Mouse (Mus musculus) heart, adult 10 weeks (tissue): ENCODE data around the gene Nefh. TPM values are rescaled to one million over a fixed set of nuclear protein-coding genes. Genes with fewer than 3 reads are reported as not detected.

Experiments used
- polyA plus RNA-seq: library from polyadenylated mRNA; stranded (reverse); fragments of 350-450 nt; fragmentation: Illumina TruSeq; extraction: RNeasy Lipid Tissue Mini Kit (QIAGEN cat#74804); gene quantifications from one replicate; pipeline ENCODE4 v1.2.3, GENCODE M21; 2014; ENCODE audit warnings: low read depth, low replicate concordance

The Nefh gene
- polyA plus RNA-seq: not detected

DNA sequence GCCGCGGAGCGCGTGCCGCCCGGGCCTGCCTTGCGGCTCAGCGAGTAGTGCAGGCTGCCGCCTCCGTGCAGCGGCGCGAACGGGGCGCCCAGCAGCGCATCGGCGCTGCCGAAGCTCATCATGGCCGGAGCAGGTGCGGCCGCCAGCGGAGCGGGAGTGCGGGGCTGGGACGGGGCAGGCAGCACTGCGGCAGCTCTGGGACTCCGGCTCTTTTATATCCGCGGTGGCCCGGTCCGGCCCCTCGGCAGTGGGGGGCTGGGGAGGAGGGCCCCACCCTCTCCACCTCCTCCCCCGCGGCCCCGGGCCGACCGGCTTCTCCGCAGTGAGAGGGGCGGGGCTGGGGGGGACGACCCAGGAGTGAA lies at the start of gene Nefh:
Gene Nefh (minus strand): TSS at position 252 of the 362 bp plus-strand sequence.

DNA sequence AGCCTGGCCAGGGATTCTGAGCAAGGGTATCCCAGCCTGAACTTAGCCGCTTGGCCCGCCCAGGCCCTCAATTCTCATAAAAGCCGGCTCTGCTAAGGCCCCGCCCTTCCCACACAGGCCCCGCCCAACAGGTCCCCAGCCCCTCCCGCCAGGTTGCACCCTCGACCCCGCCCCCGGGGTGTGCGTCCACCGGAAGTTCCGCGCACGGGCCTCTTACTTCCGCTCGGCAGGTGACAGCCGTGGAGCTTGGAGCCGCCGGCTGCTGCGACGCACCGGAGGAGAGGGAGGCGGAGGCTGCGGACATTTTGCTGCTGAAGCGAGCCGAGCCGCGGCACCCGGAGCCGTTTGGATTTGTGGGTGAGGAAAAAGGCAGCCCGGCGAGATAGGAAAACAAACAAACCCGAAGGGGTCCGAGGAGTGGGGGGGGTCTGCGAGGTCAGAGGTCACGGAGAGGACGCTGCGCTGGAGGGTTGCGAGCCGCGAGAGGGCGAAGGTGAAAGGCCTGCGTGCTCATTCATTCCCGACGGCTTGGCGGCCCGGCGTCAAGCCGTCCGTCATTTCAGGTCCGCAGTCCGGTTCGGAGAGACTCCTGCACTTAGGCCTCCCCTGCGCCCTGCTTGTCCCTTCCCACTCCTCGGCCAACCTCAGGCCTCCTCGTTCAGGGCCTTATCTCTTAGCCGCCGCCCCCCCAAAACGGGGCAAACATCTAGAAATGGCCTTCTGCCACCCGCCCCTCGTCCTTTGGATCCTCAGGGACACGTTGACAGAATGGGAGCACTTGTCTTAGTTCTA lies 39.0 kb upstream of the Nefh start, which contains the start of gene Ap1b1:
Gene Ap1b1 (plus strand): TSS at position 130 of the 792 bp plus-strand sequence.

DNA sequence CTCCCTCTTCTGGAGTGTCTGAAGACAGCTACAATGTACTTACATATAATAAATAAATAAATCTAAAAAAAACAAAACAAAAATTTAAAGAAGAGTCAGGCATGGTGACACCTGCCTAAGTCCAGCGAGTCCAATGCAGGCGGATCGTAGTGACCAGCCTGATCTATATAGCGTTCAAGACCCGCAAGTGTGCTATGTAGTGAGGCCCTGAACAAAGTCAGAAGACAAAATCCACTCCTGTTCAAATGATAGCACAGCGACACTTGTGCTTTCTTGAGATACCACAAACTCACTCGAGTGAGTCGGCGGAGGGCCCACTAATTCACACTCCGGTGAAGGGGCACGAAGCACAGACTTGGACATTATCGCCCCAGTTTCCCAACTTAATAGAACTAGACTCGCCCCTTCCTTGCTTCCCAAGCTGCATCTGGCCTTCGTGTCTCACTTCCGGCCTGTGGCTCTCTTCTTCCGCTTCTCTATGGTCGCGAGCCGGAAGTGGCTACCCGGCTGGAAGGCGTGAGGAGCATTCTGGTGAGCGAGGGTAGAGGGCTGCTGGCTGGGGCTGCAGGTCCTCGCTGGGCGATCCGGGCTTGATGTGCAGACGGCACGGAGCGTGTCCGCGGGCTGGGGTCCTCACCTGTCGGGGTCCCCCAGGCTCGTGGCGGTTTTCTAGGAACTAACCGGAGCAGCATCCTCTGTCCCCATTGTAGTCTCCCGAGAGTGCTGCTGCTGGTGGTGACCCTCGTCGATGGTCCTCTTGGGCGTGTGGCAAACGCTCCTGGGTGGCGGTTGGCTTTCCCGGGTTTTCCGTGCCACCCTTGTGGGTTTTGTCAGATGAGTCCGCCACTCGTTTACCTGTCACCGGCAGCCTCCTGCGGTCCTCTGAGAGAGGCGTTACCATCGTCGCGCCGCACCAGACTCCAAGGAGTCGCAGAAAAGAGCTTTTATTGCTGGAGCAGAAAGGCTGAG lies 52.7 kb downstream of the Nefh start, which contains the start of gene Thoc5:
Gene Thoc5 (plus strand): TSS at position 473 of the 969 bp plus-strand sequence.

Other genes starting within 250 kb of the Nefh start
- gene Uqcr10, start 243.7 kb downstream of the Nefh start, polyA plus RNA-seq: 1,829 TPM
- 34.0 TPM for gene Zmat5, start 243.4 kb downstream of the Nefh start, polyA plus RNA-seq
- not detected for gene Cabp7, start 201.3 kb downstream of the Nefh start, polyA plus RNA-seq
- 83.4 TPM for gene Nf2, start 98.5 kb downstream of the Nefh start, polyA plus RNA-seq
- gene Nipsnap1, start 74.1 kb downstream of the Nefh start, polyA plus RNA-seq: 1.2 TPM
- 19.3 TPM for gene Thoc5, start 52.7 kb downstream of the Nefh start, polyA plus RNA-seq
- 41.9 TPM for gene Ap1b1, start 38.8 kb upstream of the Nefh start, polyA plus RNA-seq
- gene Rasl10a, start 110.1 kb upstream of the Nefh start, polyA plus RNA-seq: 5.3 TPM
- 21.5 TPM for gene Gas2l1, start 117.3 kb upstream of the Nefh start, polyA plus RNA-seq
- 28.7 TPM for gene Rhbdd3, start 150.9 kb upstream of the Nefh start, polyA plus RNA-seq
- gene Ewsr1, start 151.2 kb upstream of the Nefh start, polyA plus RNA-seq: 190 TPM
- 1.4 TPM for gene Emid1, start 204.2 kb upstream of the Nefh start, polyA plus RNA-seq